Mouse (Mus musculus) erythroblast, embryonic 14.5 days (primary cell): Measurements from ENCODE around the gene Ceacam16.

Experiments used
- GATA1 ChIP-seq: IDR thresholded peaks from 2 replicates; pipeline ENCODE4 v1.6.1; 2012; ENCODE audit warnings: low read length, inconsistent platforms, mixed read lengths
- TAL1 ChIP-seq: IDR thresholded peaks from 3 replicates; pipeline ENCODE4 v1.6.1; 2012; ENCODE audit warnings: low read length, inconsistent platforms, mixed read lengths

GRCm38 (mm10) chr7:19876781-19877425 is 15.8 kb upstream of the Ceacam16 start:
- no peak for TF ChIP-seq TAL1
- TF ChIP-seq GATA1 = no peak
